Mouse (Mus musculus) cerebral cortex, adult 2 months (tissue): ENCODE data around the gene Olfr782.

Source experiments
- WGBS: fragments of 180-500 bp; shearing (Covaris S2); methylation state at CpG from one replicate; pipeline ENCODE4 v1.1.7; 2018; 5-methylcytosine and 5-hydroxymethylcytosine counted together

The Olfr782 gene

GRCm38 (mm10) chr10:129348550-129348949 lies at the start of gene Olfr782:
Olfr782 (plus strand) TSS chr10:129348850.
- WGBS: 91% methylated on average over 3 of the region's 3 CpGs

GRCm38 (mm10) chr10:129312973-129313372 lies 35.7 kb upstream of the Olfr782 start:
- WGBS: 53% methylated on average over 1 of the region's 1 CpGs

- WGBS: no CpG with 5 or more reads among the region's 1 CpGs
These were observed 35.1 kb upstream of the Olfr782 start for GRCm38 (mm10) chr10:129313521-129313920.

GRCm38 (mm10) chr10:129317817-129318216 lies 30.8 kb upstream of the Olfr782 start, which contains the start of gene Olfr780:
Olfr780 (plus strand) TSS chr10:129318117.
- 79% methylated on average over 3 of the region's 3 CpGs for WGBS

GRCm38 (mm10) chr10:129328554-129328953 lies 20.1 kb upstream of the Olfr782 start, which contains the start of gene Olfr781:
Olfr781 (plus strand) TSS chr10:129328854.

GRCm38 (mm10) chr10:129352475-129352874 lies 3.8 kb downstream of the Olfr782 start:
- WGBS: 78% methylated on average over 2 of the region's 2 CpGs

GRCm38 (mm10) chr10:129356496-129356895 lies 7.8 kb downstream of the Olfr782 start:
- 90% methylated on average over 4 of the region's 4 CpGs for WGBS

- WGBS: 74% methylated on average over 5 of the region's 5 CpGs
These were observed 8.7 kb downstream of the Olfr782 start for GRCm38 (mm10) chr10:129357307-129357706.

GRCm38 (mm10) chr10:129374051-129374450 lies 25.4 kb downstream of the Olfr782 start:
- WGBS: 87% methylated on average over 5 of the region's 5 CpGs

GRCm38 (mm10) chr10:129383783-129384182 lies 35.1 kb downstream of the Olfr782 start, which contains the start of gene Olfr784:
Olfr784 (plus strand) TSS chr10:129384083.

GRCm38 (mm10) chr10:129400892-129401291 lies 52.2 kb downstream of the Olfr782 start:
- WGBS: 51% methylated on average over 5 of the region's 5 CpGs
